Mouse (Mus musculus) urinary bladder, postnatal 10 days (tissue): ENCODE measurements around the gene Echs1.

Source experiments
- DNase-seq: peaks from one replicate; pipeline ENCODE4 v3.0.0; 2022; ENCODE audit warnings: low spot score

Echs1 gene

GRCm38 (mm10) chr7:140115583-140116328, 520 bp downstream of the Echs1 start, which contains the start of gene Paox:
TSS of gene Paox (plus strand) at chr7:140115799.
- DNase-seq = no peak

- DNase-seq = no peak
Measured at GRCm38 (mm10) chr7:140111943-140112342, 4.3 kb downstream of the Echs1 start.

- DNase-seq = no peak
Measured at GRCm38 (mm10) chr7:140104009-140104408, 12.3 kb downstream of the Echs1 start.

- peak; percentile 50 for DNase-seq
Measured at GRCm38 (mm10) chr7:140101993-140102860, 14.0 kb downstream of the Echs1 start, which contains the start of gene Fuom. TSS of gene Fuom (minus strand) at chr7:140102441.

- DNase-seq = no peak
Measured at GRCm38 (mm10) chr7:140101498-140101897, 14.8 kb downstream of the Echs1 start.

GRCm38 (mm10) chr7:140098466-140098865, 17.8 kb downstream of the Echs1 start:
- no peak for DNase-seq

- no peak for DNase-seq
Measured at GRCm38 (mm10) chr7:140096055-140096454, 20.2 kb downstream of the Echs1 start.

GRCm38 (mm10) chr7:140095556-140095955, 20.7 kb downstream of the Echs1 start:
- DNase-seq = no peak

- no peak for DNase-seq
Measured at GRCm38 (mm10) chr7:140094954-140095353, 21.3 kb downstream of the Echs1 start.

GRCm38 (mm10) chr7:140092924-140093528, 23.2 kb downstream of the Echs1 start, which contains the start of gene Prap1:
TSS of gene Prap1 (plus strand) at chr7:140093395.
- DNase-seq = no peak

- no peak for DNase-seq
Measured at GRCm38 (mm10) chr7:140090601-140091000, 25.7 kb downstream of the Echs1 start.

- no peak for DNase-seq
Measured at GRCm38 (mm10) chr7:140082242-140082678, 34.0 kb downstream of the Echs1 start, which contains the start of gene Caly. TSS of gene Caly (minus strand) at chr7:140082548.

- no peak for DNase-seq
Measured at GRCm38 (mm10) chr7:140081408-140082241, 34.7 kb downstream of the Echs1 start.

GRCm38 (mm10) chr7:140080503-140081156, 35.6 kb downstream of the Echs1 start:
- no peak for DNase-seq

GRCm38 (mm10) chr7:140078711-140079110, 37.6 kb downstream of the Echs1 start:
- DNase-seq = no peak

GRCm38 (mm10) chr7:140077698-140078097, 38.6 kb downstream of the Echs1 start:
- DNase-seq = no peak

GRCm38 (mm10) chr7:140070042-140070711, 46.1 kb downstream of the Echs1 start:
- DNase-seq = no peak

- DNase-seq = no peak
Measured at GRCm38 (mm10) chr7:140067397-140067796, 48.9 kb downstream of the Echs1 start.

GRCm38 (mm10) chr7:140063092-140063491, 53.2 kb downstream of the Echs1 start:
- DNase-seq = no peak

GRCm38 (mm10) chr7:140062307-140062706, 54.0 kb downstream of the Echs1 start:
- DNase-seq = no peak
